ENCODE assay signal across 8 mouse cellular contexts in genomic region chr6:115361606-115362462, GRCm38 (mm10). TPM values are rescaled to one million over a fixed set of nuclear protein-coding genes. Genes with fewer than 3 reads are reported as not detected.
DNase-seq lines count a peak whose midpoint lies in the region; ATAC-seq and TF ChIP-seq lines count a peak whose summit lies in the region.

No protein-coding gene starts in this region.

- no peak overlapping the region for H3K27ac ChIP-seq in embryonic facial prominence, embryonic 10.5 days (replicated peaks)
- peak overlapping the region; percentile 87 for H3K27ac ChIP-seq in heart, adult 2 months
- H3K27ac ChIP-seq in intestine, embryonic 16.5 days (ENCODE audit: low read length) = peak overlapping the region; percentile 69; the same call in 1 of the 2 replicates
- H3K27ac ChIP-seq in liver, embryonic 13.5 days = no peak overlapping the region
- no peak overlapping the region for H3K27ac ChIP-seq in midbrain, embryonic 16.5 days (ENCODE audit: low read length)

- peak; percentile 73 for ATAC-seq in intestine, embryonic 16.5 days
- peak; percentile 36 for ATAC-seq in liver, embryonic 13.5 days (ENCODE audit: low read depth)
- ATAC-seq in midbrain, embryonic 16.5 days = peak; percentile 79

- no peak for TF ChIP-seq CTCF in heart, adult 2 months (IDR thresholded peaks at IDR 0.05)

- peak; percentile 68 for TF ChIP-seq POLR2A in heart, adult 2 months (IDR thresholded peaks at IDR 0.05; ENCODE audit: insufficient read depth, low read depth, low read length)

- H3K36me3 ChIP-seq in embryonic facial prominence, embryonic 10.5 days (replicated peaks) = no peaks in the 10 kb centered on the region
- peaks cover 2% of the 10 kb centered on the region; the same call in 1 of the 2 replicates for H3K36me3 ChIP-seq in heart, adult 2 months (ENCODE audit: control insufficient read depth, insufficient read depth, low read length)
- H3K36me3 ChIP-seq in intestine, embryonic 16.5 days (ENCODE audit: control insufficient read depth, insufficient read depth, low read length) = no peaks in the 10 kb centered on the region
- H3K36me3 ChIP-seq in liver, embryonic 13.5 days = no peaks in the 10 kb centered on the region
- H3K36me3 ChIP-seq in midbrain, embryonic 16.5 days (ENCODE audit: control insufficient read depth, insufficient read depth, low read length) = no peaks in the 10 kb centered on the region

- TF ChIP-seq EP300 in heart, adult 2 months (IDR thresholded peaks at IDR 0.05; ENCODE audit: insufficient read depth, low read depth, low read length) = no peak

- H3K9me3 ChIP-seq in embryonic facial prominence, embryonic 10.5 days = peaks cover 7% of the 10 kb centered on the region
- H3K9me3 ChIP-seq in intestine, embryonic 16.5 days (ENCODE audit: control insufficient read depth, low read length) = peaks cover 3% of the 10 kb centered on the region; the same call in 1 of the 2 replicates
- H3K9me3 ChIP-seq in liver, embryonic 13.5 days (replicated peaks) = no peaks in the 10 kb centered on the region
- no peaks in the 10 kb centered on the region for H3K9me3 ChIP-seq in midbrain, embryonic 16.5 days (replicated peaks; ENCODE audit: control insufficient read depth, low read length, poor library complexity, severe bottlenecking)

- H3K79me2 ChIP-seq in heart, adult 2 months (replicated peaks; ENCODE audit: control insufficient read depth, insufficient read depth, low read length) = no peaks in the 10 kb centered on the region

- peak overlapping the region; percentile 94 for H3K4me2 ChIP-seq in intestine, embryonic 16.5 days (ENCODE audit: low read depth, low read length)
- peak overlapping the region; percentile 74 for H3K4me2 ChIP-seq in liver, embryonic 13.5 days
- peak overlapping the region; percentile 99 for H3K4me2 ChIP-seq in midbrain, embryonic 16.5 days (ENCODE audit: low read length)

- H3K4me1 ChIP-seq in embryonic facial prominence, embryonic 10.5 days = peaks cover 16% of the 10 kb centered on the region
- no peaks in the 10 kb centered on the region; the same call in 1 of the 2 replicates for H3K4me1 ChIP-seq in heart, adult 2 months (ENCODE audit: control insufficient read depth, insufficient read depth, low read length)
- peaks cover 4% of the 10 kb centered on the region; the same call in 1 of the 2 replicates for H3K4me1 ChIP-seq in intestine, embryonic 16.5 days (ENCODE audit: control insufficient read depth, insufficient read depth, low read length)
- H3K4me1 ChIP-seq in liver, embryonic 13.5 days (replicated peaks) = peaks cover 11% of the 10 kb centered on the region; the same call in 1 of the 2 replicates
- H3K4me1 ChIP-seq in midbrain, embryonic 16.5 days (ENCODE audit: control insufficient read depth, insufficient read depth, low read length) = peaks cover 6% of the 10 kb centered on the region; the same call in 1 of the 2 replicates

- WGBS in embryonic facial prominence, embryonic 10.5 days = under 1% methylated on average over 48 of the region's 48 CpGs
- WGBS in heart, adult 2 months = 12% methylated on average over 48 of the region's 48 CpGs
- 2% methylated on average over 48 of the region's 48 CpGs for WGBS in intestine, embryonic 16.5 days
- WGBS in liver, embryonic 13.5 days (ENCODE audit: insufficient replicate concordance) = 3% methylated on average over 48 of the region's 48 CpGs
- under 1% methylated on average over 47 of the region's 48 CpGs for WGBS in midbrain, embryonic 16.5 days

- peaks cover 42% of the 10 kb centered on the region for H3K27me3 ChIP-seq in embryonic facial prominence, embryonic 10.5 days (replicated peaks; ENCODE audit: low read depth, poor library complexity, severe bottlenecking)
- H3K27me3 ChIP-seq in heart, adult 2 months (ENCODE audit: control insufficient read depth, insufficient read depth, low read length) = no peaks in the 10 kb centered on the region
- 0 out of 2 replicates have a peak, but pooled peaks cover 5% of the 10 kb centered on the region for H3K27me3 ChIP-seq in intestine, embryonic 16.5 days (replicated peaks; ENCODE audit: control insufficient read depth, insufficient read depth, low read length)
- H3K27me3 ChIP-seq in liver, embryonic 13.5 days = peaks cover 39% of the 10 kb centered on the region
- H3K27me3 ChIP-seq in midbrain, embryonic 16.5 days (ENCODE audit: control insufficient read depth, insufficient read depth, low read depth, low read length) = peaks cover 22% of the 10 kb centered on the region

- DNase-seq in kidney, adult 11 months = peak; percentile 8
- no peak for DNase-seq in kidney, adult 9 months
- DNase-seq in embryonic facial prominence, embryonic 10.5 days (ENCODE audit: low spot score) = peak; percentile 54
- DNase-seq in heart, adult 2 months = peak; percentile 62 to 75
- no peak for DNase-seq in liver, embryonic 13.5 days
- peak; percentile 49 for DNase-seq in testis, postnatal 10 days (ENCODE audit: low spot score)

- intact Hi-C loops in heart, adult 2 months (cut with DNase I) = loop anchor here (2.0 to 5.0 kb wide), 5 partner anchors 15 to 177 kb away; partner anchors contain the start of gene Gm17482

- peak overlapping the region; percentile 71 for H3K4me3 ChIP-seq in embryonic facial prominence, embryonic 10.5 days
- H3K4me3 ChIP-seq in heart, adult 2 months = peak overlapping the region; percentile 54
- peak overlapping the region; percentile 71 for H3K4me3 ChIP-seq in intestine, embryonic 16.5 days (ENCODE audit: low read length)
- peak overlapping the region; percentile 57 for H3K4me3 ChIP-seq in liver, embryonic 13.5 days (replicated peaks)
- peak overlapping the region; percentile 66 for H3K4me3 ChIP-seq in midbrain, embryonic 16.5 days (ENCODE audit: low read depth, low read length)

- peak overlapping the region; percentile 85 for H3K9ac ChIP-seq in heart, adult 2 months (ENCODE audit: low read depth, low read length)
- peak overlapping the region; percentile 82 for H3K9ac ChIP-seq in intestine, embryonic 16.5 days (ENCODE audit: low read depth, low read length)
- 0 out of 2 replicates have a peak overlapping the region, but pooled peaks have one; percentile 42 for H3K9ac ChIP-seq in liver, embryonic 13.5 days
- peak overlapping the region; percentile 69 for H3K9ac ChIP-seq in midbrain, embryonic 16.5 days (ENCODE audit: low read depth, low read length)

RNA-seq across cellular contexts. Expression of gene Pparg, which starts 1.1 kb away (rescaled TPM):
- 0.16 and 0.30 TPM in 2 replicates for polyA plus RNA-seq in embryonic facial prominence, embryonic 10.5 days (2016; fragmentation: Nextera tagmentation; extraction: Ambion mirVana)
- total RNA-seq in heart, adult 2 months (2021) = 10 to 100 TPM; 11.6 to 11.7 TPM
- 12.4 and 15.7 TPM in 2 replicates for polyA plus RNA-seq in heart, adult 2 months (2012; rRNA removed)
- polyA plus RNA-seq in intestine, embryonic 16.5 days (2015; fragmentation: Nextera tagmentation; extraction: Ambion mirVana) = 13.4 and 13.9 TPM in 2 replicates
- 1.2 and 1.3 TPM in 2 replicates for polyA plus RNA-seq in liver, embryonic 13.5 days (2015; fragmentation: Nextera tagmentation; extraction: Ambion mirVana)
- 0.39 and 0.53 TPM in 2 replicates for polyA plus RNA-seq in midbrain, embryonic 16.5 days (2015; fragmentation: Nextera tagmentation; extraction: Ambion mirVana)

Comparison
In these comparisons a context has a peak if more than half of its experiments do, and no peak if none do; other contexts are left out.
1. DNase-seq: peak in kidney, adult 11 months (single experiment), embryonic facial prominence, embryonic 10.5 days (single experiment), heart, adult 2 months (2 of 2) and testis, postnatal 10 days (single experiment); none in kidney, adult 9 months (single experiment) and liver, embryonic 13.5 days (single experiment).
2. H3K27ac ChIP-seq: peak in heart, adult 2 months (single experiment) and intestine, embryonic 16.5 days (single experiment); none in embryonic facial prominence, embryonic 10.5 days (single experiment), liver, embryonic 13.5 days (single experiment) and midbrain, embryonic 16.5 days (single experiment).
3. Peak in every context shown above with its lines, with median percentiles within 50 percentile points of each other: H3K4me3 ChIP-seq, H3K9ac ChIP-seq, ATAC-seq and H3K4me2 ChIP-seq.